ENCODE assay signal across 11 mouse cellular contexts in the genomic region with DNA sequence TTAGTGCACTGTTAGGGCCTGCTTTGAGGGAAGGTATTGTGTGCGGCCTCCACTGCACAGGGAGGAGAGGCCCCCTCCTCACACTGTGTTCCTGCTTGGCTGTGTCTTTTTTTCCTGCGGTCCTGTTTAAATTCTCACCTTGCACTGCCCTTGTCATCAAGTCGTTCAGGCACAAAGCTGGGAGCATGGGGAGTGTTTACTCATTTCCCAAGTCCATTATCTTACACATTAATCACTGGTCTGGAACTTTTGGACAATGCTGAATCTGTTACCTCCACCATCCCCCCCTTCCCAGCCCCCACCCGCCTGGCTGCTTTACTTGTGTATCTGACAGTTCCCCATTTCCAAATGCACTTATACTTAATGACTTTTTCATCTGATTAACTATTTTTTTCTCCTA.
DNase-seq lines count a peak whose midpoint lies in the region; ATAC-seq and TF ChIP-seq lines count a peak whose summit lies in the region.
"Had no signal": no experiment of that assay in that cellular context is flagged by ENCODE, and none has a peak within 500 bp of the region (broad histone marks: within the 10 kb centered on the region; RNA-seq: fewer than 3 reads in every experiment).

No protein-coding gene starts in this region.

- 17% methylated on average over 4 of the region's 4 CpGs for WGBS in embryonic facial prominence, embryonic 11.5 days
- WGBS in embryonic facial prominence, embryonic 10.5 days, result 23% methylated on average over 4 of the region's 4 CpGs
- WGBS in stomach, embryonic 14.5 days, result 20% methylated on average over 4 of the region's 4 CpGs
- 40% methylated on average over 4 of the region's 4 CpGs for WGBS in stomach, postnatal 0 days
- WGBS in liver, embryonic 12.5 days (ENCODE audit: insufficient replicate concordance), result 35% methylated on average over 4 of the region's 4 CpGs

- H3K4me2 ChIP-seq in embryonic facial prominence, embryonic 11.5 days (ENCODE audit: low read depth, low read length), result no peak overlapping the region
- H3K4me2 ChIP-seq in stomach, embryonic 14.5 days (replicated peaks; ENCODE audit: low read depth, low read length), result no peak overlapping the region
- no peak overlapping the region for H3K4me2 ChIP-seq in stomach, postnatal 0 days (replicated peaks; ENCODE audit: low read depth)
- H3K4me2 ChIP-seq in liver, embryonic 12.5 days, result no peak overlapping the region

- no peak overlapping the region for H3K27ac ChIP-seq in embryonic facial prominence, embryonic 11.5 days (replicated peaks; ENCODE audit: low read depth, low read length)
- no peak overlapping the region for H3K27ac ChIP-seq in embryonic facial prominence, embryonic 10.5 days (replicated peaks)
- no peak overlapping the region for H3K27ac ChIP-seq in stomach, embryonic 14.5 days (ENCODE audit: low read length)
- no peak overlapping the region for H3K27ac ChIP-seq in stomach, postnatal 0 days (replicated peaks)
- no peak overlapping the region for H3K27ac ChIP-seq in liver, embryonic 12.5 days

- H3K4me3 ChIP-seq in embryonic facial prominence, embryonic 11.5 days (ENCODE audit: low read depth, low read length), result no peak overlapping the region
- H3K4me3 ChIP-seq in embryonic facial prominence, embryonic 10.5 days, result no peak overlapping the region
- H3K4me3 ChIP-seq in stomach, embryonic 14.5 days (ENCODE audit: low read depth, low read length), result no peak overlapping the region
- H3K4me3 ChIP-seq in stomach, postnatal 0 days (ENCODE audit: low read depth, low read length), result no peak overlapping the region
- no peak overlapping the region for H3K4me3 ChIP-seq in liver, embryonic 12.5 days

- DNase-seq in embryonic facial prominence, embryonic 11.5 days (ENCODE audit: low spot score), result no peak
- no peak for DNase-seq in embryonic facial prominence, embryonic 10.5 days (ENCODE audit: low spot score)
- no peak for DNase-seq in stomach, postnatal 0 days (ENCODE audit: low spot score)
- DNase-seq in kidney, postnatal 14 days, result peak; percentile 26
- no peak for DNase-seq in urinary bladder, postnatal 14 days (ENCODE audit: low spot score)
- no peak for DNase-seq in frontal cortex, postnatal 10 days (ENCODE audit: low spot score in 2 of 2)
- DNase-seq: adrenal gland, adult 8-10 months; cerebellum, adult 2 months; lung, adult 2 months had no signal

- 0 out of 2 replicates have a peak, but pooled peaks have one; percentile 55 for ATAC-seq in embryonic facial prominence, embryonic 11.5 days (replicated peaks; ENCODE audit: insufficient number of reproducible peaks, low FRiP score, low TSS enrichment, low read depth)
- ATAC-seq in stomach, embryonic 14.5 days (ENCODE audit: insufficient number of reproducible peaks, insufficient read depth, low FRiP score, low read depth), result 0 out of 2 replicates have a peak, but pooled peaks have one; percentile 56
- no peak for ATAC-seq in stomach, postnatal 0 days (ENCODE audit: low FRiP score, low TSS enrichment)
- no peak for ATAC-seq in liver, embryonic 12.5 days

- H3K27me3 ChIP-seq in embryonic facial prominence, embryonic 11.5 days (ENCODE audit: control insufficient read depth, insufficient read depth, low read length), result no peaks in the 10 kb centered on the region
- no peaks in the 10 kb centered on the region for H3K27me3 ChIP-seq in embryonic facial prominence, embryonic 10.5 days (replicated peaks; ENCODE audit: low read depth, poor library complexity, severe bottlenecking)
- no peaks in the 10 kb centered on the region for H3K27me3 ChIP-seq in stomach, embryonic 14.5 days (ENCODE audit: control insufficient read depth, insufficient read depth, low read length)
- H3K27me3 ChIP-seq in stomach, postnatal 0 days (ENCODE audit: control insufficient read depth, insufficient read depth, low read length), result no peaks in the 10 kb centered on the region
- no peaks in the 10 kb centered on the region for H3K27me3 ChIP-seq in liver, embryonic 12.5 days (replicated peaks)

- no peak overlapping the region for H3K9ac ChIP-seq in embryonic facial prominence, embryonic 11.5 days (replicated peaks; ENCODE audit: low read length)
- no peak overlapping the region for H3K9ac ChIP-seq in stomach, embryonic 14.5 days (replicated peaks; ENCODE audit: low read depth, low read length)
- H3K9ac ChIP-seq in stomach, postnatal 0 days (ENCODE audit: low read length), result no peak overlapping the region
- H3K9ac ChIP-seq in liver, embryonic 12.5 days, result no peak overlapping the region

- H3K4me1 ChIP-seq in embryonic facial prominence, embryonic 11.5 days (ENCODE audit: control insufficient read depth, insufficient read depth, low read length), result no peaks in the 10 kb centered on the region
- H3K4me1 ChIP-seq in embryonic facial prominence, embryonic 10.5 days, result peaks cover 46% of the 10 kb centered on the region
- peaks cover 12% of the 10 kb centered on the region; the same call in 1 of the 2 replicates for H3K4me1 ChIP-seq in stomach, embryonic 14.5 days (ENCODE audit: control insufficient read depth, insufficient read depth, low read length)
- H3K4me1 ChIP-seq in stomach, postnatal 0 days (replicated peaks; ENCODE audit: control insufficient read depth, insufficient read depth), result no peaks in the 10 kb centered on the region
- H3K4me1 ChIP-seq in liver, embryonic 12.5 days, result no peaks in the 10 kb centered on the region

- no peak for TF ChIP-seq EP300 in stomach, postnatal 0 days (optimal IDR thresholded peaks at IDR 0.05)

- H3K36me3 ChIP-seq in embryonic facial prominence, embryonic 11.5 days (replicated peaks; ENCODE audit: control insufficient read depth, insufficient read depth, low read depth, low read length), result no peaks in the 10 kb centered on the region
- H3K36me3 ChIP-seq in embryonic facial prominence, embryonic 10.5 days (replicated peaks), result no peaks in the 10 kb centered on the region
- H3K36me3 ChIP-seq in stomach, embryonic 14.5 days (ENCODE audit: control insufficient read depth, insufficient read depth, low read length), result no peaks in the 10 kb centered on the region
- H3K36me3 ChIP-seq in stomach, postnatal 0 days (ENCODE audit: control insufficient read depth, insufficient read depth, low read length), result no peaks in the 10 kb centered on the region
- H3K36me3 ChIP-seq in liver, embryonic 12.5 days, result no peaks in the 10 kb centered on the region

- no peak for TF ChIP-seq CTCF in stomach, postnatal 0 days (IDR thresholded peaks at IDR 0.05; ENCODE audit: low read depth)

- no peaks in the 10 kb centered on the region for H3K9me3 ChIP-seq in embryonic facial prominence, embryonic 11.5 days (replicated peaks; ENCODE audit: control insufficient read depth, low read length)
- no peaks in the 10 kb centered on the region for H3K9me3 ChIP-seq in embryonic facial prominence, embryonic 10.5 days
- H3K9me3 ChIP-seq in stomach, embryonic 14.5 days (ENCODE audit: control insufficient read depth, low read depth, low read length), result no peaks in the 10 kb centered on the region
- no peaks in the 10 kb centered on the region for H3K9me3 ChIP-seq in stomach, postnatal 0 days (ENCODE audit: control insufficient read depth, low read length)
- no peaks in the 10 kb centered on the region for H3K9me3 ChIP-seq in liver, embryonic 12.5 days (replicated peaks)

Comparison
In these comparisons a context has a peak if more than half of its experiments do, and no peak if none do; other contexts are left out.
1. ATAC-seq: peak in embryonic facial prominence, embryonic 11.5 days (single experiment) and stomach, embryonic 14.5 days (single experiment); none in stomach, postnatal 0 days (single experiment) and liver, embryonic 12.5 days (single experiment).